Mouse (Mus musculus): Measurements from ENCODE around the gene Togaram2.

- TF ChIP-seq CTCF (IDR thresholded peaks at IDR 0.05; ENCODE audit: low read depth), result no peak
- no peak for TF ChIP-seq EP300 (IDR thresholded peaks at IDR 0.05; ENCODE audit: low read depth)
These were observed 20.1 kb upstream of the Togaram2 start for GRCm38 (mm10) chr17:71652934-71653333.

Data from liver, embryonic 14.5 days (tissue).